Mouse (Mus musculus) thymus, postnatal 14 days (tissue): Measurements from ENCODE around the gene Ano1.

Source experiments
- DNase-seq: peaks from one replicate; pipeline ENCODE4 v3.0.0; 2021

Ano1 gene

DNA sequence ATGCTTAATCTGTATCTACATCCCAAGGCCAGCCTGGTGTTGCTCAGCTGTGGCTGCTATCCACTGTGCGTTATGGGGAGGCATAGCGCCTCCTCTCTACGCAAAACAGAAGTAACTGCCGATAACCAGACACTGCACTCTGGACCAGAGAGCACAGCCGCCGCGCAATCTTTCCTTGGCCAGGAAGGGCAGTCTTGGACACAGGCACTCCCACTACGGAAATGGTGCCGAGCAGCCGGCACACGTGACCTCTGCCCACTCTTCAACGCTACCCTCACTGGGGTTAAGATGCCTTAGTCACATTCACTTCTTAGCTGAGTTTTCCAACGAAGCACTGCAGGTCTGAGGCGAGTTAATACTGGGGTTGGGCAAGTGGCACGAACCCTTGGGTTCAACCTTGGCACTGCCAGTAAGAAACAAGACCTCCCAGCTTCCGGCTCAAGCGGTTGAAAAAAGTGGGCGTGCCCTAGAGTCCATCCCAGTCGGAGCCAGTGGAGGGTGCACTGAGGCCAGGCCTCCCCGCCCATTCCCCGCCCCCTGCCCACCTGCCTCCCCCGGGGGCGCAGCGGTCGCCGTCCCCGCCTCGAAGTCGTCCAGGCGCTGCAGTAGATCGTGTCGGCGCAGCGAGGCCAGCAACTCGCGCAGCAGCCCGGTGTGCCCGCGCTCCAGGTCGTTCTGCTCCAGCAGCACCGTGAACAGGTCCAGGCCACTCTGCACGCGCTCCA, 170.1 kb downstream of the Ano1 start:
- DNase-seq = peak; percentile 87

DNA sequence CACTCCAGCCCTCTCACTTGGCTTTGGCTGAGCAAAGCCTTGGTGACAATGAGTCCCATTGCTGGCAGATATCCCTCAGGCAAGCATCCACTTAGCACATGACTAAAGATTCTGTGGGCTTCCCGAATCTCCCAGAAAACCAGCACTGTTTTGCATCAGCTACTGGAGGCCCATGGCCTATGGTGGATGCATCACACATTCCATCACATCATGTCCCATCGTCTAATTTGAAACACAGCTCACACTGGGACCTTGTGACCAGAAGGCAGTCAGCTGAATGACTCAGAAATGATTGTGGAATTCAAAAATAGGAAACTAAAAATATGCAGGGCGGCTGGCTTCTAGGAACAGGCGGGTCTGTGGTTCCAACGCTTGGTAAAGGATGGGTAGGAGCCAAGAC, 173.9 kb downstream of the Ano1 start:
- DNase-seq = no peak

DNA sequence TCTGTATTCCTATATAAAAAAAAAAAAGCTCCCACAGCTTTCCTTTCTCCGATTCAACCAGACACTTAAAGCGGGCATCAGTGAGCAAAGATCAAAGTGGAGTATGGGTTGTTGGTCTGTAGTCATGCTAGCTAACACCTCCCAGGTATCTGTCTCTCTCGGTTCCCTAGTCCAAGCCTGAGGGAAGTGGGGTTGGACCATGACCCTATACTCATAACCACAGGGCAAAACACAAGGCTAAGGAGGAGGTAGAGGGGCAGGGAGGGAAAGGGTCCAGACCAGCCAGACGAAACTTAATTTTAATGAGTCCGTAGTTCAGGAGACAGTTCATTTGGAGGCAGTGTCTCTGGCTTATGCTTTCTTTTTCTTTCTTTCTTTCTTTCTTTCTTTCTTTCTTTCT, 179.5 kb downstream of the Ano1 start:
- no peak for DNase-seq

GRCm38 (mm10) chr7:144571598-144571997, 180.2 kb downstream of the Ano1 start:
- no peak for DNase-seq

GRCm38 (mm10) chr7:144569428-144569827, 182.3 kb downstream of the Ano1 start:
- DNase-seq = no peak

GRCm38 (mm10) chr7:144568091-144568490, 183.7 kb downstream of the Ano1 start:
- DNase-seq = no peak

DNA sequence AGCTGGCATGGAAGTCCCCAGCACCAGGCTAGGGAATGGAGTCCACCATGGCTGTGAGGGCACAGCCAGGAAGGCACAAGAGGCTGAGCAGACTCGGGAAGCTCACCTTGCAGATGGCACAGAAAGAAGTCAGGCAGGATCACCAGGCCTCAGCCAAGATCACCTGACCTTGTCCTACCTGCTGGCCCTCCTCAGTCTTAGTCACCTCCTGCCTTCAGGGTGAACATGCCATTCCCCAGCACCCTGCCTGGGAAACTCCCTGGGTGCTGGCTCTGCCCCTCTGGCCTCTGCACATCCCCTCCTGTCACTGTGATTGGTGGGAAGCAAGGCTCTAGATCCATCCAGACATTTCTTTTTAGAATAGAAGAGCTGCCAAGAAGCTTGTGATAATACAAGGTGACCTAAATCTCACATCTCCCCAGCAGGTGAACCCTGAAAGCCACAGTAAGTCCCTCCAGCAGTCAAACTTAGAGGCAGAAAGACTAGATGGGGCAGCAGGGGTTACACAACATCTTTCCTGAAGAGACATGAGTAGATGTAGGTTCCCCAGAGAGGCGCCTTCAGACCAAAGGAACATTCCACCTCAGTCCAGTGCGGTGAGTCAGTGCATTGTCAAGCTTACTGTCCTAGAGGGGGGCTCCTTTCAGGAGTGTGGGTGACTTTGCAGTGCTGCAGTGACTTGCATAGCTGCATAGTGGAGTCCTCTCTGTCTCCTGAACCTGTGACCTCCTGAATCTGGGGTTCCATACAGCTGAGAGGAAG, 184.7 kb downstream of the Ano1 start:
- no peak for DNase-seq

- no peak for DNase-seq
These were observed 188.2 kb downstream of the Ano1 start for GRCm38 (mm10) chr7:144563456-144564155.

DNA sequence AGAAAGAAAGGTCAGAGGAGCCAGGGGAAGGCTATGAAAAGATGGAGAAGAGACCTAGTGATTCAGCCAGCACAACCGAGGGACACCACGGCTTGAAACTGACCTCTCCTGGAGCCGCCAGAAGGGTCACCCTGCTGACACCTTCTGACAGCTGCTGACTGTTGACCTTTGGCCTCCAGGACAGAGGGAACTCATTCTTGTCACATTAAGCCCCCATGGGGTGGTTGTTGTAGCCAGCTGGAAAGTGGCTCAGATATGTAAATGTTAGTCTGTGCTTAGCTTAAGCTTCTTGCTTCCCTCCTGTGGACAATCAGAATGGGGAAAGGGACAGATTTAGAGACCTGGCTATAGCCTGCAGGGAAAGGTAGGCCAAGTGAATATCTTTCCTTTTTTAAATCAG, 189.8 kb downstream of the Ano1 start:
- DNase-seq = no peak

- DNase-seq = peak; percentile 63
These were observed 191.2 kb downstream of the Ano1 start for GRCm38 (mm10) chr7:144560594-144560993.

GRCm38 (mm10) chr7:144558552-144558951, 193.2 kb downstream of the Ano1 start:
- peak; percentile 32 for DNase-seq

DNA sequence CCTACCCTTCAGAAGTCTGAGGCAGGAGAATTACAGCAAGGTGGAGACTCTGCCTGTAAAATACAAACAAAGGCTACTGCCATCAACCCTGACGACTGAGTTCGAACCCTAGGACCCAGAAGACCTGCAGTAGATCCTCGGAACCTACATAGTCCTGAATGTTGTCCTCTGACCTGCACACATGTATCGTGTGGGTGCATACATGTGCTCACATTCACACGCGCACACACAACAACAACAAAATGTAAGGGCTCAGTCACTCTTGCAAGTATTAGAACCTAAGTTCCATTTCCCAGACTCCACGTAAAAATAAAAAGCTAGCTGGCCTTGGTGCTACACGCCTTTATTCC, 197.7 kb downstream of the Ano1 start:
- no peak for DNase-seq

DNA sequence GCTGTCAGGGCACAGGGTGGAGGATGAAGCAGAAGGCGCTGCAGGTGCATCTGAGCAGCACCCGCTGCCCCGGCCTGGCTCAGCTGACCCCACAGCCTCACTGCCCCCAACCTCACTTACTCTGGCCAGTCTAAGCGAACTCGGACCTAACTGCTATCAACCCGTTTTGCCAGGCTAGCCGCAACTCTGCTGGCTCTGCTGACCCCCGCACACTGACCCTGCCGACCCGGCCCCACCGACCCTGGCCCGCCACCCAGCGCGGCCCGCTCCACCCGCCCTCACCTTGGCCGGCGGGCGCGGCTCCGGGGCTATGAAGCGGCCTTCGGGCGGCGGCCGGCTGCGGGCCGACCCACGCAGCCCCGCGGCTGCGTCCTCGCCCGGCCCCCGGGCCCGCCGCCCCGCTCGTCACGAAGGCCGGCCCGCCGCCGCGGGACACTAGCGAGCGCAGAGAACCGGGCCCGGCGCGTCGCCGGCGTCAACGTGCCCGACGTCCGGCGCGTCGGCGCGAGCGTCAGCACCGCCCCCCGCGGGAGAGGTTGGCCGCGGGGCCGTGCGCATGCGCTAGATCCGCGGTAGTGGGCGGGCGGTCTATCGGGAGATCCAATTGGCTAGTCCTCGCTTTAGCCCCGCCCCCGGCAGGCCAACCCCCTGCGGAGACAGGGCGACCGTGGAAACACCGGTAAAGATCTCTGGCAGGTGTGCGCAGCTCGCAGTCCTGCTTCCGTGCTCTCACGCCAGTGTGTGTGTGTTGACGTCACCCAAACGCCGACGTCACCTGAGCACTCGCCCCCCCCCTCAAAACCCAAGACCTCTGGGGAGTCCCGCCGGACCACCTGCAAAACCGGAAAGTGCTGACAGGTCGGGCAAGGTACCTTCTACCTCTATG, 198.3 kb downstream of the Ano1 start, which contains the start of gene Ppfia1:
Ppfia1 (minus strand) TSS at position 493 of the 886 bp plus-strand sequence.
- peak; percentile 100 for DNase-seq

GRCm38 (mm10) chr7:144552274-144552673, 199.5 kb downstream of the Ano1 start:
- DNase-seq = no peak

DNA sequence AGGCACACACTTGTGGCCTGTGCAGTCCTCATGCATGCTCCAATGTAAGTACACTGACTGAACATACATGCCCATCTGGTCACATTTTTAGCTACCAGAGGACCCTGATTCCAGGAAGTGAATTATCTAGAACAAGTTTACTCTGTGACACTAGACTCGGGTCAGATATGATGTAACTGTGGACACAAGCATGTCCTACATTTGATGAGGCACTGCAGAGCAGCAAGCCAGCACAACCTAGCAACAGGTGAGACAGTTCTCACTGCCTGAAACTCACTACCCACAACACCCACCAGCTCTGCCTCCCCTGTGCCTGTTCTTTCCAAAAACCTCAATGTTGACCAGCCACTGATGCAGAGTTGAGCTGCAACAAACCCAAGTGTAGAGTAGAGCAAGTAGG, 201.0 kb downstream of the Ano1 start:
- no peak for DNase-seq

- DNase-seq = peak; percentile 28
These were observed 201.7 kb downstream of the Ano1 start for GRCm38 (mm10) chr7:144549904-144550566.

- DNase-seq = no peak
These were observed 206.5 kb downstream of the Ano1 start for GRCm38 (mm10) chr7:144545231-144545630.

- DNase-seq = no peak
These were observed 210.4 kb downstream of the Ano1 start for GRCm38 (mm10) chr7:144541351-144541750.

DNA sequence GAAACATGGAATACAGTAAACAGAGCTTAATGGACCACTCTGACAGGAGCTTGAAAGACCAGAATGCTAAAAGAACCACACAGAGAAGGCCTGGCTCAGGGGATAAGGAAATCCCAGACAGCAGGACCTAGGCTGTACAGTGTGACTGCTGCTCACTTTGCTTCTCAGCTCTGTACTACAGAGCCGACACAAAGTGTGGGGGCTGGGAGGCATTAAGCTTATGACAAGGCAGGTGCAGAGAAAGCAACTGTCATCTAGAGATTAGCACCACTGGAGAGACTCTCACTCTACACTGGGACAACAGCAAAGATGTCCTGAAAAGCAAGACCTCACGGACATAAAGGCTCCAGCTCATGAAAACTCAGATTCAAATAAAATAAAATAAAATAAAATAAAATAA, 212.6 kb downstream of the Ano1 start:
- DNase-seq = peak; percentile 74
